Mouse (Mus musculus) liver, embryonic 13.5 days (tissue): ENCODE measurements around the gene Mrps26. TPM values are rescaled to one million over a fixed set of nuclear protein-coding genes. Genes with fewer than 3 reads are reported as not detected.

Source experiments
- ATAC-seq: fragments of 200-750 bp; cut with Nextera tagmentation; 2 replicates; pipeline ENCODE4 v1.8.0; 2017; ENCODE audit warnings: low read depth, mild to moderate bottlenecking, moderate number of reproducible peaks, moderate library complexity
- DNase-seq: peaks from one replicate; pipeline ENCODE4 v3.0.0; 2022
- H3K27ac ChIP-seq: fragments of 300-500 bp; sonication (generic); 2 replicates; pipeline ENCODE4 v1.5.1; 2015; ENCODE audit warnings: moderate library complexity, mild to moderate bottlenecking, inconsistent platforms
- H3K27me3 ChIP-seq: fragments of 300-500 bp; sonication (generic); 2 replicates; pipeline ENCODE4 v1.6.1; 2015; ENCODE audit warnings: mild to moderate bottlenecking, inconsistent platforms
- H3K36me3 ChIP-seq: fragments of 300-500 bp; sonication (generic); 2 replicates; pipeline ENCODE4 v1.6.1; 2015; ENCODE audit warnings: mild to moderate bottlenecking, inconsistent platforms
- H3K4me1 ChIP-seq: fragments of 300-500 bp; sonication (generic); replicated peaks from 2 replicates; pipeline ENCODE4 v1.6.1; 2015; ENCODE audit warnings: inconsistent platforms
- H3K4me2 ChIP-seq: fragments of 300-500 bp; sonication (generic); 2 replicates; pipeline ENCODE4 v1.6.1; 2015; ENCODE audit warnings: inconsistent platforms, mild to moderate bottlenecking, moderate library complexity
- H3K4me3 ChIP-seq: fragments of 300-500 bp; sonication (generic); replicated peaks from 2 replicates; pipeline ENCODE4 v1.5.1; 2015; ENCODE audit warnings: mild to moderate bottlenecking, inconsistent platforms
- H3K9ac ChIP-seq: fragments of 300-500 bp; sonication (generic); 2 replicates; pipeline ENCODE4 v1.6.1; 2015; ENCODE audit warnings: mild to moderate bottlenecking, inconsistent platforms
- H3K9me3 ChIP-seq: fragments of 300-500 bp; sonication (generic); replicated peaks from 2 replicates; pipeline ENCODE4 v1.6.1; 2016; ENCODE audit warnings: inconsistent platforms
- WGBS: fragments of 180-500 bp; shearing (Covaris S2); methylation state at CpG from one replicate; pipeline ENCODE4 v1.1.7; 2015; ENCODE audit not compliant: insufficient replicate concordance; 5-methylcytosine and 5-hydroxymethylcytosine counted together
- polyA plus RNA-seq: library from polyadenylated mRNA; unstranded; fragments of >200 nt; fragmentation: Nextera tagmentation; extraction: Ambion mirVana; gene quantifications from 2 replicates; pipeline ENCODE4 v1.2.1, GENCODE M21; 2015

The Mrps26 gene
- polyA plus RNA-seq, 1 experiment from 2014 or later = 68.3 TPM

- Histone ChIP-seq H3K27me3 (no peaks in the 10 kb centered on the region), H3K27ac (no peak overlapping the region), H3K4me1 (no peaks in the 10 kb centered on the region; the same call in 1 of the 2 replicates), H3K4me2 (no peak overlapping the region), H3K36me3 (peaks cover 75% of the 10 kb centered on the region), H3K9me3 (no peaks in the 10 kb centered on the region), H3K9ac (no peak overlapping the region), H3K4me3 (no peak overlapping the region)
- no peak for DNase-seq
- ATAC-seq = 0 out of 2 replicates have a peak, but pooled peaks have one; percentile 29
- 53% methylated on average over 8 of the region's 8 CpGs for WGBS
Observed at GRCm38 (mm10) chr2:130538876-130539546, 24.5 kb upstream of the Mrps26 start.

- no peak overlapping the region for H3K4me3 ChIP-seq
- no peak overlapping the region for H3K27ac ChIP-seq
- H3K9ac ChIP-seq = no peak overlapping the region
- H3K9me3 ChIP-seq = no peaks in the 10 kb centered on the region
- no peak for DNase-seq
- H3K4me1 ChIP-seq = peaks cover 7% of the 10 kb centered on the region; the same call in 1 of the 2 replicates
- H3K36me3 ChIP-seq = peaks cover 75% of the 10 kb centered on the region
- no peaks in the 10 kb centered on the region for H3K27me3 ChIP-seq
- no peak for ATAC-seq
- 74% methylated on average over 9 of the region's 9 CpGs for WGBS
- H3K4me2 ChIP-seq = no peak overlapping the region
Observed at GRCm38 (mm10) chr2:130540266-130540665, 23.3 kb upstream of the Mrps26 start.

GRCm38 (mm10) chr2:130546957-130547356, 16.6 kb upstream of the Mrps26 start:
- 45% methylated on average over 8 of the region's 8 CpGs for WGBS
- DNase-seq (peak; percentile 28), ATAC-seq (peak; percentile 90)
- Histone ChIP-seq H3K4me2 (no peak overlapping the region), H3K4me3 (no peak overlapping the region), H3K9me3 (no peaks in the 10 kb centered on the region), H3K4me1 (peaks cover 31% of the 10 kb centered on the region), H3K36me3 (peaks cover 81% of the 10 kb centered on the region), H3K27me3 (no peaks in the 10 kb centered on the region), H3K9ac (no peak overlapping the region), H3K27ac (no peak overlapping the region)

- ATAC-seq (no peak), DNase-seq (no peak)
- Histone ChIP-seq H3K27me3 (no peaks in the 10 kb centered on the region), H3K9me3 (no peaks in the 10 kb centered on the region), H3K9ac (no peak overlapping the region), H3K4me1 (no peaks in the 10 kb centered on the region), H3K27ac (no peak overlapping the region), H3K36me3 (peaks cover 52% of the 10 kb centered on the region), H3K4me2 (no peak overlapping the region), H3K4me3 (no peak overlapping the region)
- WGBS = 72% methylated on average over 7 of the region's 7 CpGs
Observed at GRCm38 (mm10) chr2:130554841-130555240, 8.7 kb upstream of the Mrps26 start.

- Histone ChIP-seq H3K4me2 (no peak overlapping the region), H3K9me3 (no peaks in the 10 kb centered on the region), H3K4me3 (no peak overlapping the region), H3K36me3 (peaks cover 43% of the 10 kb centered on the region), H3K4me1 (no peaks in the 10 kb centered on the region), H3K9ac (no peak overlapping the region), H3K27me3 (no peaks in the 10 kb centered on the region), H3K27ac (no peak overlapping the region)
- WGBS = 72% methylated on average over 1 of the region's 1 CpGs
- ATAC-seq (no peak), DNase-seq (no peak)
Observed at GRCm38 (mm10) chr2:130556292-130556691, 7.2 kb upstream of the Mrps26 start.

- no peak overlapping the region for H3K4me2 ChIP-seq
- 84% methylated on average over 2 of the region's 2 CpGs for whole genome bisulfite sequencing
Observed at GRCm38 (mm10) chr2:130557462-130557861, 6.1 kb upstream of the Mrps26 start.

GRCm38 (mm10) chr2:130558015-130558414, 5.5 kb upstream of the Mrps26 start:
- no peak overlapping the region for H3K4me3 ChIP-seq
- H3K4me1 ChIP-seq = peaks cover 6% of the 10 kb centered on the region
- DNase-seq (no peak), ATAC-seq (no peak)
- no peak overlapping the region for H3K4me2 ChIP-seq
- no peaks in the 10 kb centered on the region for H3K9me3 ChIP-seq
- no peak overlapping the region for H3K27ac ChIP-seq
- H3K27me3 ChIP-seq = no peaks in the 10 kb centered on the region
- 46% methylated on average over 2 of the region's 2 CpGs for WGBS
- peaks cover 27% of the 10 kb centered on the region for H3K36me3 ChIP-seq
- no peak overlapping the region for H3K9ac ChIP-seq

More at GRCm38 (mm10) chr2:130557462-130557861, 6.1 kb upstream of the Mrps26 start:
- ATAC-seq (no peak), DNase-seq (no peak)
- peaks cover 31% of the 10 kb centered on the region for H3K36me3 ChIP-seq
- no peak overlapping the region for H3K9ac ChIP-seq
- H3K4me3 ChIP-seq = no peak overlapping the region
- no peak overlapping the region for H3K27ac ChIP-seq
- no peaks in the 10 kb centered on the region for H3K27me3 ChIP-seq
- no peaks in the 10 kb centered on the region; the same call in 1 of the 2 replicates for H3K4me1 ChIP-seq
- H3K9me3 ChIP-seq = no peaks in the 10 kb centered on the region

- peak overlapping the region; percentile 41 for H3K27ac ChIP-seq
- under 1% methylated on average over 23 of the region's 23 CpGs for WGBS
Observed at GRCm38 (mm10) chr2:130564063-130564462, 521 bp downstream of the Mrps26 start.

GRCm38 (mm10) chr2:130564983-130565382, 1.4 kb downstream of the Mrps26 start:
- WGBS = 87% methylated on average over 8 of the region's 8 CpGs
- no peak for DNase-seq
- H3K4me3 ChIP-seq = peak overlapping the region; percentile 84

More at GRCm38 (mm10) chr2:130564063-130564462, 521 bp downstream of the Mrps26 start:
- Histone ChIP-seq H3K4me2 (peak overlapping the region; percentile 96), H3K9ac (peak overlapping the region; percentile 88), H3K36me3 (peaks cover 25% of the 10 kb centered on the region), H3K4me1 (peaks cover 27% of the 10 kb centered on the region), H3K4me3 (peak overlapping the region; percentile 84), H3K27me3 (no peaks in the 10 kb centered on the region), H3K9me3 (no peaks in the 10 kb centered on the region)
- peak; percentile 2; the same call in 1 of the 2 replicates for ATAC-seq
- no peak for DNase-seq

GRCm38 (mm10) chr2:130568921-130569320, 5.4 kb downstream of the Mrps26 start:
- 72% methylated on average over 4 of the region's 4 CpGs for WGBS
- Histone ChIP-seq H3K27me3 (peaks cover 7% of the 10 kb centered on the region; the same call in 1 of the 2 replicates), H3K9ac (no peak overlapping the region), H3K36me3 (peaks cover 25% of the 10 kb centered on the region), H3K4me2 (no peak overlapping the region), H3K4me3 (no peak overlapping the region), H3K9me3 (no peaks in the 10 kb centered on the region), H3K4me1 (peaks cover 16% of the 10 kb centered on the region), H3K27ac (no peak overlapping the region)
- ATAC-seq = no peak
- no peak for DNase-seq

More at GRCm38 (mm10) chr2:130564983-130565382, 1.4 kb downstream of the Mrps26 start:
- Histone ChIP-seq H3K4me2 (peak overlapping the region; percentile 96), H3K9me3 (no peaks in the 10 kb centered on the region), H3K9ac (peak overlapping the region; percentile 88), H3K27ac (no peak overlapping the region), H3K27me3 (no peaks in the 10 kb centered on the region), H3K4me1 (peaks cover 27% of the 10 kb centered on the region), H3K36me3 (peaks cover 25% of the 10 kb centered on the region)
- ATAC-seq = no peak

- no peak for DNase-seq
Observed at GRCm38 (mm10) chr2:130569926-130570325, 6.4 kb downstream of the Mrps26 start.

GRCm38 (mm10) chr2:130574960-130575359, 11.4 kb downstream of the Mrps26 start:
- no peaks in the 10 kb centered on the region for H3K9me3 ChIP-seq
- H3K27ac ChIP-seq = no peak overlapping the region
- DNase-seq = no peak
- H3K27me3 ChIP-seq = peaks cover 65% of the 10 kb centered on the region
- WGBS = 68% methylated on average over 5 of the region's 5 CpGs
- no peak overlapping the region for H3K4me2 ChIP-seq
- H3K4me3 ChIP-seq = no peak overlapping the region
- H3K36me3 ChIP-seq = no peaks in the 10 kb centered on the region
- H3K4me1 ChIP-seq = peaks cover 23% of the 10 kb centered on the region
- ATAC-seq = no peak
- H3K9ac ChIP-seq = no peak overlapping the region

More at GRCm38 (mm10) chr2:130569926-130570325, 6.4 kb downstream of the Mrps26 start:
- ATAC-seq = no peak
- Histone ChIP-seq H3K4me3 (no peak overlapping the region), H3K9ac (no peak overlapping the region), H3K4me2 (no peak overlapping the region), H3K9me3 (no peaks in the 10 kb centered on the region), H3K4me1 (peaks cover 6% of the 10 kb centered on the region), H3K36me3 (peaks cover 23% of the 10 kb centered on the region), H3K27ac (no peak overlapping the region), H3K27me3 (peaks cover 15% of the 10 kb centered on the region)
